Mouse (Mus musculus): ENCODE measurements around the gene Olfr140. TPM values are rescaled to one million over a fixed set of nuclear protein-coding genes. Genes with fewer than 3 reads are reported as not detected.

The Olfr140 gene
- total RNA-seq (2021), result not detected
- long read RNA-seq, experiment 1, result 0 reads
- long read RNA-seq, experiment 2, result 0 reads

- DNase-seq (ENCODE audit: low spot score in 2 of 2), result no peak
Observed at GRCm38 (mm10) chr2:90063494-90063893, at the start of gene Olfr140. Olfr140 (minus strand) TSS chr2:90063594.

GRCm38 (mm10) chr2:90070065-90070464 is 6.7 kb upstream of the Olfr140 start:
- no peak for DNase-seq (ENCODE audit: low spot score in 2 of 2)

- DNase-seq (ENCODE audit: low spot score in 2 of 2), result no peak
Observed at GRCm38 (mm10) chr2:90035037-90035436, 28.4 kb downstream of the Olfr140 start, which contains the start of gene Olfr1265. Olfr1265 (plus strand) TSS chr2:90035337.

GRCm38 (mm10) chr2:90025477-90025876 is 37.9 kb downstream of the Olfr140 start, which contains the start of gene Olfr1264:
Olfr1264 (minus strand) TSS chr2:90025577.
- no peak for DNase-seq (ENCODE audit: low spot score in 2 of 2)

GRCm38 (mm10) chr2:90011831-90012230 is 51.6 kb downstream of the Olfr140 start, which contains the start of gene Olfr1263:
Olfr1263 (plus strand) TSS chr2:90012131.
- DNase-seq (ENCODE audit: low spot score in 2 of 2), result no peak

GRCm38 (mm10) chr2:89999845-90000244 is 63.5 kb downstream of the Olfr140 start, which contains the start of gene Olfr1262:
Olfr1262 (plus strand) TSS chr2:90000145.
- DNase-seq (ENCODE audit: low spot score in 2 of 2), result no peak

Other genes starting within 250 kb of the Olfr140 start
- gene Olfr1256, start 222.0 kb downstream of the Olfr140 start, total RNA-seq (2021), result not detected
- not detected for gene Olfr48, start 215.4 kb downstream of the Olfr140 start, total RNA-seq (2021)
- not detected for gene Olfr1257, start 185.2 kb downstream of the Olfr140 start, total RNA-seq (2021)
- gene Olfr1258, start 136.3 kb downstream of the Olfr140 start, total RNA-seq (2021), result not detected
- not detected for gene Olfr1259, start 114.9 kb downstream of the Olfr140 start, total RNA-seq (2021)
- gene Olfr1260, start 89.3 kb downstream of the Olfr140 start, total RNA-seq (2021), result not detected
- not detected for gene Olfr1261, start 72.4 kb downstream of the Olfr140 start, total RNA-seq (2021)
- not detected for gene Olfr1262, start 63.4 kb downstream of the Olfr140 start, total RNA-seq (2021)
- gene Olfr1263, start 51.5 kb downstream of the Olfr140 start, total RNA-seq (2021), result not detected
- not detected for gene Olfr1264, start 38.0 kb downstream of the Olfr140 start, total RNA-seq (2021)
- gene Olfr1265, start 28.3 kb downstream of the Olfr140 start, total RNA-seq (2021), result not detected
- not detected for gene Olfr1269, start 57.8 kb upstream of the Olfr140 start, total RNA-seq (2021)
- not detected for gene Olfr32, start 78.7 kb upstream of the Olfr140 start, total RNA-seq (2021)
- not detected for gene Olfr1270, start 89.5 kb upstream of the Olfr140 start, total RNA-seq (2021)
- under 1 TPM in 1 of 2 experiments, not detected in 1; 0.13 TPM for gene Olfr1506, start 160.9 kb upstream of the Olfr140 start, total RNA-seq (2021)
- not detected for gene Olfr142, start 194.0 kb upstream of the Olfr140 start, total RNA-seq (2021)
- gene Olfr1271, start 207.4 kb upstream of the Olfr140 start, total RNA-seq (2021), result not detected
- not detected for gene Olfr1272, start 229.2 kb upstream of the Olfr140 start, total RNA-seq (2021)